Comparison of ENCODE assay signal across 18 mouse cellular contexts in genomic region chr9:43071741-43072140, GRCm38 (mm10). TPM values are rescaled to one million over a fixed set of nuclear protein-coding genes. Genes with fewer than 3 reads are reported as not detected.
DNase-seq lines count a peak whose midpoint lies in the region; ATAC-seq and TF ChIP-seq lines count a peak whose summit lies in the region.
"Had no signal": no experiment of that assay in that cellular context is flagged by ENCODE, and none has a peak within 500 bp of the region (broad histone marks: within the 10 kb centered on the region; RNA-seq: fewer than 3 reads in every experiment).

No protein-coding gene starts in this region.

- no peaks in the 10 kb centered on the region for H3K36me3 ChIP-seq in kidney, embryonic 15.5 days
- no peaks in the 10 kb centered on the region for H3K36me3 ChIP-seq in kidney, embryonic 14.5 days (ENCODE audit: control insufficient read depth, insufficient read depth, low read length)
- no peaks in the 10 kb centered on the region for H3K36me3 ChIP-seq in embryonic facial prominence, embryonic 14.5 days (ENCODE audit: control insufficient read depth, insufficient read depth, low read length)
- no peaks in the 10 kb centered on the region for H3K36me3 ChIP-seq in hindbrain, embryonic 14.5 days (replicated peaks; ENCODE audit: control insufficient read depth, insufficient read depth)
- no peaks in the 10 kb centered on the region for H3K36me3 ChIP-seq in midbrain, postnatal 0 days (ENCODE audit: insufficient read depth, low read length)
- H3K36me3 ChIP-seq: heart, embryonic 12.5 days had no signal

- ATAC-seq in kidney, embryonic 15.5 days (replicated peaks; ENCODE audit: low FRiP score) = no peak
- no peak for ATAC-seq in kidney, embryonic 14.5 days (ENCODE audit: low FRiP score, low TSS enrichment)
- no peak for ATAC-seq in embryonic facial prominence, embryonic 14.5 days (ENCODE audit: low read depth)
- ATAC-seq in hindbrain, embryonic 14.5 days (ENCODE audit: low FRiP score) = no peak
- ATAC-seq in midbrain, postnatal 0 days (ENCODE audit: low FRiP score) = no peak
- ATAC-seq in erythroblast, adult 5-6 weeks (replicated peaks; ENCODE audit: low FRiP score, poor library complexity, severe bottlenecking) = no peak
- ATAC-seq: intestine, postnatal 0 days had no signal

- no peak for DNase-seq in embryonic facial prominence, embryonic 14.5 days (ENCODE audit: low spot score)
- DNase-seq in hindbrain, embryonic 14.5 days (ENCODE audit: low spot score) = no peak
- DNase-seq in midbrain, postnatal 0 days (ENCODE audit: low spot score) = no peak
- DNase-seq in cerebellum, adult 11-12 months = no peak
- no peak for DNase-seq in thymus, adult 18-20 months
- DNase-seq: adrenal gland, adult 8-10 months; cerebellum, adult 9-10 months; gastrocnemius, postnatal 10 days; heart, postnatal 36 days; lung, postnatal 10 days; thymus, postnatal 36 days had no signal

- H3K4me3 ChIP-seq in kidney, embryonic 15.5 days (replicated peaks) = no peak overlapping the region
- H3K4me3 ChIP-seq in kidney, embryonic 14.5 days (ENCODE audit: low read length) = no peak overlapping the region
- H3K4me3 ChIP-seq in embryonic facial prominence, embryonic 14.5 days (ENCODE audit: low read depth, low read length) = no peak overlapping the region
- peak overlapping the region; percentile 53; the same call in 1 of the 2 replicates for H3K4me3 ChIP-seq in hindbrain, embryonic 14.5 days (replicated peaks; ENCODE audit: low read length)
- peak overlapping the region; percentile 56 for H3K4me3 ChIP-seq in midbrain, postnatal 0 days (ENCODE audit: low read depth, low read length)
- H3K4me3 ChIP-seq: heart, embryonic 12.5 days had no signal

- peaks cover 47% of the 10 kb centered on the region for H3K4me1 ChIP-seq in kidney, embryonic 15.5 days
- peaks cover 21% of the 10 kb centered on the region; the same call in 1 of the 2 replicates for H3K4me1 ChIP-seq in kidney, embryonic 14.5 days (ENCODE audit: control insufficient read depth, insufficient read depth, low read length)
- peaks cover 38% of the 10 kb centered on the region for H3K4me1 ChIP-seq in embryonic facial prominence, embryonic 14.5 days (ENCODE audit: control insufficient read depth, insufficient read depth, low read length)
- H3K4me1 ChIP-seq in hindbrain, embryonic 14.5 days (replicated peaks; ENCODE audit: control insufficient read depth, insufficient read depth, low read length) = peaks cover 30% of the 10 kb centered on the region
- H3K4me1 ChIP-seq in midbrain, postnatal 0 days (ENCODE audit: insufficient read depth, low read length) = peaks cover 16% of the 10 kb centered on the region

- no peak overlapping the region for H3K4me2 ChIP-seq in kidney, embryonic 15.5 days
- no peak overlapping the region for H3K4me2 ChIP-seq in kidney, embryonic 14.5 days (replicated peaks; ENCODE audit: low read depth, low read length)
- H3K4me2 ChIP-seq in embryonic facial prominence, embryonic 14.5 days (ENCODE audit: low read depth, low read length) = no peak overlapping the region
- peak overlapping the region; percentile 70 for H3K4me2 ChIP-seq in hindbrain, embryonic 14.5 days (replicated peaks)
- peak overlapping the region; percentile 47 for H3K4me2 ChIP-seq in midbrain, postnatal 0 days (ENCODE audit: low read depth, low read length, poor library complexity, severe bottlenecking)
- H3K4me2 ChIP-seq: heart, embryonic 12.5 days had no signal

- H3K9me3 ChIP-seq in kidney, embryonic 15.5 days (replicated peaks) = no peaks in the 10 kb centered on the region
- no peaks in the 10 kb centered on the region for H3K9me3 ChIP-seq in kidney, embryonic 14.5 days (ENCODE audit: control insufficient read depth, low read length)
- H3K9me3 ChIP-seq in embryonic facial prominence, embryonic 14.5 days (ENCODE audit: control insufficient read depth, low read length) = no peaks in the 10 kb centered on the region
- no peaks in the 10 kb centered on the region for H3K9me3 ChIP-seq in hindbrain, embryonic 14.5 days (ENCODE audit: control insufficient read depth, low read length)
- no peaks in the 10 kb centered on the region for H3K9me3 ChIP-seq in midbrain, postnatal 0 days (ENCODE audit: low read length)
- H3K9me3 ChIP-seq: G1E; heart, embryonic 12.5 days had no signal

- no peak overlapping the region for H3K9ac ChIP-seq in kidney, embryonic 15.5 days
- H3K9ac ChIP-seq in kidney, embryonic 14.5 days (ENCODE audit: low read depth, low read length) = no peak overlapping the region
- no peak overlapping the region for H3K9ac ChIP-seq in embryonic facial prominence, embryonic 14.5 days (ENCODE audit: low read depth, low read length)
- H3K9ac ChIP-seq in hindbrain, embryonic 14.5 days = peak overlapping the region; percentile 88
- peak overlapping the region; percentile 77 for H3K9ac ChIP-seq in midbrain, postnatal 0 days (replicated peaks; ENCODE audit: low read length, poor library complexity, severe bottlenecking)
- H3K9ac ChIP-seq: heart, embryonic 12.5 days; liver, embryonic 14.5 days had no signal

- H3K27me3 ChIP-seq in kidney, embryonic 15.5 days = no peaks in the 10 kb centered on the region
- no peaks in the 10 kb centered on the region for H3K27me3 ChIP-seq in kidney, embryonic 14.5 days (ENCODE audit: control insufficient read depth, insufficient read depth, low read length)
- no peaks in the 10 kb centered on the region for H3K27me3 ChIP-seq in embryonic facial prominence, embryonic 14.5 days (replicated peaks; ENCODE audit: control insufficient read depth, insufficient read depth, low read length)
- H3K27me3 ChIP-seq in hindbrain, embryonic 14.5 days (ENCODE audit: control insufficient read depth, insufficient read depth, low read length) = no peaks in the 10 kb centered on the region
- no peaks in the 10 kb centered on the region for H3K27me3 ChIP-seq in midbrain, postnatal 0 days (ENCODE audit: insufficient read depth, low read length)
- H3K27me3 ChIP-seq: heart, embryonic 12.5 days had no signal

- no peak for TF ChIP-seq CTCF in midbrain, postnatal 0 days (IDR thresholded peaks at IDR 0.05)

- H3K27ac ChIP-seq in kidney, embryonic 15.5 days = peak overlapping the region; percentile 68; the same call in 1 of the 2 replicates
- H3K27ac ChIP-seq in kidney, embryonic 14.5 days (ENCODE audit: low read depth, low read length) = no peak overlapping the region; the same call in 1 of the 2 replicates
- H3K27ac ChIP-seq in embryonic facial prominence, embryonic 14.5 days (replicated peaks; ENCODE audit: low read depth, low read length) = peak overlapping the region; percentile 28; the same call in 1 of the 2 replicates
- peak overlapping the region; percentile 94 for H3K27ac ChIP-seq in hindbrain, embryonic 14.5 days
- H3K27ac ChIP-seq in midbrain, postnatal 0 days (ENCODE audit: low read depth, low read length) = peak overlapping the region; percentile 82
- H3K27ac ChIP-seq: liver, embryonic 14.5 days had no signal

- WGBS in kidney, embryonic 15.5 days = 26% methylated on average over 2 of the region's 2 CpGs
- WGBS in kidney, embryonic 14.5 days = 27% methylated on average over 2 of the region's 2 CpGs
- 18% methylated on average over 2 of the region's 2 CpGs for WGBS in embryonic facial prominence, embryonic 14.5 days
- WGBS in hindbrain, embryonic 14.5 days = 37% methylated on average over 2 of the region's 2 CpGs
- WGBS in midbrain, postnatal 0 days = 20% methylated on average over 2 of the region's 2 CpGs

RNA-seq across cellular contexts. Expression of gene Arhgef12, which starts 35.3 kb away (rescaled TPM):
- 14.6 and 15.5 TPM in 2 replicates for polyA plus RNA-seq in kidney, embryonic 15.5 days (2015; fragmentation: Nextera tagmentation; extraction: Ambion mirVana)
- 17.1 and 29.1 TPM in 2 replicates for polyA plus RNA-seq in kidney, embryonic 14.5 days (2014; fragmentation: Nextera tagmentation; extraction: Ambion mirVana)
- 14.0 and 15.5 TPM in 2 replicates for polyA plus RNA-seq in embryonic facial prominence, embryonic 14.5 days (2014; fragmentation: Nextera tagmentation; extraction: Ambion mirVana)
- polyA plus RNA-seq in hindbrain, embryonic 14.5 days (2014; fragmentation: Nextera tagmentation; extraction: Ambion mirVana) = 31.7 and 38.4 TPM in 2 replicates
- total RNA-seq in midbrain, postnatal 0 days (2014; rRNA removed) = 97.1 and 134 TPM in 2 replicates
- 13.5 and 17.0 TPM in 2 replicates for polyA plus RNA-seq in midbrain, postnatal 0 days (2015; fragmentation: Nextera tagmentation; extraction: Ambion mirVana)
- total RNA-seq in erythroblast, adult 5-6 weeks (2015; ENCODE audit: low replicate concordance) = 165 and 220 TPM in 2 replicates
- 344 and 355 TPM in 2 replicates for total RNA-seq in erythroblast, adult 5-6 weeks (2017; ENCODE audit: low replicate concordance)

RNA-seq across cellular contexts. Expression of gene Tmem136, which starts 44.6 kb away (rescaled TPM):
- 7.5 and 8.6 TPM in 2 replicates for polyA plus RNA-seq in kidney, embryonic 15.5 days (2015; fragmentation: Nextera tagmentation; extraction: Ambion mirVana)
- 6.1 and 9.7 TPM in 2 replicates for polyA plus RNA-seq in kidney, embryonic 14.5 days (2014; fragmentation: Nextera tagmentation; extraction: Ambion mirVana)
- polyA plus RNA-seq in embryonic facial prominence, embryonic 14.5 days (2014; fragmentation: Nextera tagmentation; extraction: Ambion mirVana) = 5.7 and 7.8 TPM in 2 replicates
- polyA plus RNA-seq in hindbrain, embryonic 14.5 days (2014; fragmentation: Nextera tagmentation; extraction: Ambion mirVana) = 10.1 and 11.1 TPM in 2 replicates
- total RNA-seq in midbrain, postnatal 0 days (2014; rRNA removed) = 4.9 and 5.1 TPM in 2 replicates
- 7.8 and 8.0 TPM in 2 replicates for polyA plus RNA-seq in midbrain, postnatal 0 days (2015; fragmentation: Nextera tagmentation; extraction: Ambion mirVana)
- 0.38 and 5.6 TPM in 2 replicates for total RNA-seq in erythroblast, adult 5-6 weeks (2015; ENCODE audit: low replicate concordance)
- 1.9 and 3.1 TPM in 2 replicates for total RNA-seq in erythroblast, adult 5-6 weeks (2017; ENCODE audit: low replicate concordance)

Comparison
In these comparisons a context has a peak if more than half of its experiments do, and no peak if none do; other contexts are left out.
1. H3K4me2 ChIP-seq: peak in hindbrain, embryonic 14.5 days (single experiment) and midbrain, postnatal 0 days (single experiment); none in kidney, embryonic 15.5 days (single experiment), kidney, embryonic 14.5 days (single experiment) and embryonic facial prominence, embryonic 14.5 days (single experiment).
2. H3K4me3 ChIP-seq: peak in hindbrain, embryonic 14.5 days (single experiment) and midbrain, postnatal 0 days (single experiment); none in kidney, embryonic 15.5 days (single experiment), kidney, embryonic 14.5 days (single experiment) and embryonic facial prominence, embryonic 14.5 days (single experiment).
3. H3K9ac ChIP-seq: peak in hindbrain, embryonic 14.5 days (single experiment) and midbrain, postnatal 0 days (single experiment); none in kidney, embryonic 15.5 days (single experiment), kidney, embryonic 14.5 days (single experiment) and embryonic facial prominence, embryonic 14.5 days (single experiment).